Mouse (Mus musculus) layer of hippocampus, adult 2 months (tissue): Measurements from ENCODE around the gene Hexim1. TPM values are rescaled to one million over a fixed set of nuclear protein-coding genes. Genes with fewer than 3 reads are reported as not detected.
A peak's percentile ranks its signal among the peaks of the same experiment; 100 is the strongest.

Source experiments
- DNase-seq, 2 experiments: peaks; one replicate each; pipeline ENCODE4 v3.0.0; 2022; ENCODE audit warnings: low spot score in 2 of 2
- H3K27ac ChIP-seq: fragments of 200-600 bp; 2 replicates; pipeline ENCODE4 v1.8.1; 2022
- H3K4me3 ChIP-seq: fragments of 200-600 bp; 2 replicates; pipeline ENCODE4 v1.8.1; 2022; ENCODE audit warnings: mild to moderate bottlenecking
- CTCF ChIP-seq: fragments of 200-600 bp; conservative IDR thresholded peaks from 2 replicates; pipeline ENCODE4 v1.8.1; 2022; ENCODE audit warnings: antibody characterized with exemption, mild to moderate bottlenecking, moderate library complexity
- total RNA-seq, 2 experiments: library from RNA; stranded (reverse); gene quantifications; 2 replicates each; pipeline ENCODE4 v1.2.3; 2021

The Hexim1 gene
- total RNA-seq, 2 experiments from 2014 or later, result 48.5 to 50.8 TPM

- Histone ChIP-seq H3K4me3 (peak overlapping the region; percentile 85), H3K27ac (peak overlapping the region; percentile 91)
- TF ChIP-seq CTCF, result no peak
- peak; percentile 55 to 72 for DNase-seq
Measured at GRCm38 (mm10) chr11:103101866-103102501, 14.0 kb upstream of the Hexim1 start.

- TF ChIP-seq CTCF, result peak; percentile 100
- Histone ChIP-seq H3K4me3 (peak overlapping the region; percentile 85), H3K27ac (peak overlapping the region; percentile 91)
- DNase-seq, result peak; percentile 96 to 99
Measured at GRCm38 (mm10) chr11:103102725-103103349, 13.2 kb upstream of the Hexim1 start.

GRCm38 (mm10) chr11:103103621-103104020 is 12.4 kb upstream of the Hexim1 start:
- H3K4me3 ChIP-seq, result peak overlapping the region; percentile 85
- TF ChIP-seq CTCF, result no peak
- H3K27ac ChIP-seq, result peak overlapping the region; percentile 85
- no peak for DNase-seq

- no peak for DNase-seq
- Histone ChIP-seq H3K4me3 (no peak overlapping the region; the same call in 1 of the 2 replicates), H3K27ac (no peak overlapping the region)
- TF ChIP-seq CTCF, result no peak
Measured at GRCm38 (mm10) chr11:103104469-103104868, 11.6 kb upstream of the Hexim1 start.

- Histone ChIP-seq H3K4me3 (no peak overlapping the region), H3K27ac (no peak overlapping the region)
- TF ChIP-seq CTCF, result no peak
- no peak for DNase-seq
Measured at GRCm38 (mm10) chr11:103105180-103105725, 10.8 kb upstream of the Hexim1 start.

GRCm38 (mm10) chr11:103105810-103106209 is 10.2 kb upstream of the Hexim1 start:
- DNase-seq, result no peak
- H3K27ac ChIP-seq, result no peak overlapping the region
- no peak overlapping the region for H3K4me3 ChIP-seq
- no peak for TF ChIP-seq CTCF

GRCm38 (mm10) chr11:103106386-103106785 is 9.6 kb upstream of the Hexim1 start:
- no peak for DNase-seq
- TF ChIP-seq CTCF, result no peak
- Histone ChIP-seq H3K27ac (no peak overlapping the region), H3K4me3 (no peak overlapping the region)

GRCm38 (mm10) chr11:103111301-103111700 is 4.7 kb upstream of the Hexim1 start:
- no peak for DNase-seq
- Histone ChIP-seq H3K4me3 (no peak overlapping the region), H3K27ac (peak overlapping the region; percentile 79; the same call in 1 of the 2 replicates)
- no peak for TF ChIP-seq CTCF

- Histone ChIP-seq H3K27ac (peak overlapping the region; percentile 79), H3K4me3 (peak overlapping the region; percentile 50)
- DNase-seq, result peak in 1 of 2 experiments; percentile 26
- no peak for TF ChIP-seq CTCF
Measured at GRCm38 (mm10) chr11:103111881-103112551, 4.0 kb upstream of the Hexim1 start.

- DNase-seq, result no peak
- Histone ChIP-seq H3K4me3 (peak overlapping the region; percentile 50), H3K27ac (peak overlapping the region; percentile 79)
- no peak for TF ChIP-seq CTCF
Measured at GRCm38 (mm10) chr11:103112552-103112912, 3.5 kb upstream of the Hexim1 start.

- H3K4me3 ChIP-seq, result no peak overlapping the region; the same call in 1 of the 2 replicates
- TF ChIP-seq CTCF, result no peak
- H3K27ac ChIP-seq, result peak overlapping the region; percentile 79
- no peak for DNase-seq
Measured at GRCm38 (mm10) chr11:103113005-103113404, 3.0 kb upstream of the Hexim1 start.

- TF ChIP-seq CTCF, result no peak
Measured at GRCm38 (mm10) chr11:103113771-103114170, 2.3 kb upstream of the Hexim1 start.

More at GRCm38 (mm10) chr11:103113771-103114170, 2.3 kb upstream of the Hexim1 start:
- no peak for DNase-seq
- Histone ChIP-seq H3K27ac (peak overlapping the region; percentile 99; the same call in 1 of the 2 replicates), H3K4me3 (no peak overlapping the region)
